Mouse (Mus musculus): ENCODE data around the gene B3gnt6. TPM values are rescaled to one million over a fixed set of nuclear protein-coding genes. Genes with fewer than 3 reads are reported as not detected.
"Not testable (repeated sequence)": the region's sequence is repeated elsewhere in the genome, so short reads cannot be mapped to it uniquely, and the experiment has no call there.

The B3gnt6 gene
- polyA plus RNA-seq, 1 experiment from 2014 or later = not detected

DNA sequence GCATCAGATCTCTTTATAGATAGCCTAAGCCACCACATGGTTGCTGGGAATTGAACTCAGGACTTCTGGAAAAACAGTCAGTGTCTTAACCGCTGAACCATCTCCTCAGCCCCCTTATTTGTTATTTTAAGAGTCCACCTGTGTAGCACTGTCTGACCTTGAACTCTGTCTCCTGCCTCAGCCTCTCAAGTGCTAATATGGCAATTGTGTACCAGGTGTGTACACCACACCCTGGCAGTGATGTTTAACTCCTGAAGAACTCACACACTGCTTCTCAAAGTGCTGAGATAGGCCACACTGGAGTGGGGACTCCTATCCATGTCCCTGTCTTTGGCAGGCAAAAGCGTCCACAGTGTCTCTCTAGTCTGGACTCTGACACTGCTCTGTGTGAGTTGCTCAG, 10.6 kb downstream of the B3gnt6 start:
- no peaks in the 10 kb centered on the region for H3K4me1 ChIP-seq (ENCODE audit: insufficient read depth)
- no peak overlapping the region for H3K4me3 ChIP-seq (ENCODE audit: low read depth, low read length)
- DNase-seq = no peak
- TF ChIP-seq CTCF (IDR thresholded peaks at IDR 0.05; ENCODE audit: low read depth) = no peak
- H3K27ac ChIP-seq (ENCODE audit: low read depth) = no peak overlapping the region
- H3K9me3 ChIP-seq (ENCODE audit: low read depth, low read length) = no peaks in the 10 kb centered on the region
- H3K9ac ChIP-seq = no peak overlapping the region
- WGBS = 69% methylated on average over 2 of the region's 2 CpGs
- no peak overlapping the region for H3K4me2 ChIP-seq
- H3K36me3 ChIP-seq (ENCODE audit: insufficient read depth) = no peaks in the 10 kb centered on the region
- no peak for ATAC-seq (ENCODE audit: insufficient read depth)
- peaks cover 17% of the 10 kb centered on the region for H3K27me3 ChIP-seq (ENCODE audit: insufficient read depth, low read length)

DNA sequence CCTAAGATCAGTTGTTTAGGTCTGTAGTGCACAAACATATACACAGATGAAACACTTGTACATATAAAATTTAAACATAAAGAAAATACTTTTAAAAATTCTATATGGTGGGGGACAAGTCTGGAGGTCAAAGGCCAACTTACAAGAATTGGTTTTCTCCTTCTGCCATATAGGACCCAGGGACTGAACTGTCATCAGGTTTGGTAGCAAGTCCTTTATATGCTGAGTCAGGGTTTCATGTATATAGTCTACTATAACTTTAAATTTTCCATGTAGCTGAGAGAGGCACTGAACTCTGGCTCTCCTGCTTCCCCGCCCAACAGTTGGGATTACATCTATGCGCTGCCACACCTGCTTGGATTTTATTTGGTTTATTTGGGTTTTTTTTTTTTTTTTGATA, 11.0 kb downstream of the B3gnt6 start:
- no peak overlapping the region for H3K9ac ChIP-seq
- H3K27me3 ChIP-seq (ENCODE audit: insufficient read depth, low read length) = peaks cover 12% of the 10 kb centered on the region
- no peak overlapping the region for H3K27ac ChIP-seq (ENCODE audit: low read depth)
- WGBS = 95% methylated on average over 2 of the region's 2 CpGs
- no peaks in the 10 kb centered on the region for H3K9me3 ChIP-seq (ENCODE audit: low read depth, low read length)
- H3K4me1 ChIP-seq (ENCODE audit: insufficient read depth) = no peaks in the 10 kb centered on the region
- H3K4me2 ChIP-seq = no peak overlapping the region
- DNase-seq (no peak), ATAC-seq (ENCODE audit: insufficient read depth) (no peak)
- H3K4me3 ChIP-seq (ENCODE audit: low read depth, low read length) = no peak overlapping the region
- TF ChIP-seq CTCF (IDR thresholded peaks at IDR 0.05; ENCODE audit: low read depth) = no peak
- no peaks in the 10 kb centered on the region for H3K36me3 ChIP-seq (ENCODE audit: insufficient read depth)

DNA sequence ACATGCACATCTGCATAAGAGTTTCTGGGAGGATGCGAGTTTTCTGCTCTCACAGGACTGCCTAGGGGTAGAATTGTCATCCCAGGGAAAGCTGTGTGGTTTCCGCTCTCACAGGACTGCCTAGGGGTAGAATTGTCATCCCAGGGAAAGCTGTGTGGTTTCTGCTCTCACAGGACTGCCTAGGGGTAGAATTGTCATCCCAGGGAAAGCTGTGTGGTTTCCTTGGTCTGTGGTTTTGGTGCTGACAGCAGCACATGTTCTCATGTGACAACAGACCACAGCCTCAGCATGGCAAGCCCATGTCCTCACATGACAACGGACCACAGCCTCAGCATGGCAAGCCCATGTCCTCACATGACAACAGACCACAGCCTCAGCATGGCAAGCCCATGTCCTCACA, 11.9 kb downstream of the B3gnt6 start:
- not testable (repeated sequence) for DNase-seq; H3K27ac ChIP-seq (ENCODE audit: low read depth); H3K4me3 ChIP-seq (ENCODE audit: low read depth, low read length); H3K4me2 ChIP-seq; H3K36me3 ChIP-seq (ENCODE audit: insufficient read depth); H3K4me1 ChIP-seq (ENCODE audit: insufficient read depth); H3K9ac ChIP-seq; H3K27me3 ChIP-seq (ENCODE audit: insufficient read depth, low read length); H3K9me3 ChIP-seq (ENCODE audit: low read depth, low read length); ATAC-seq (ENCODE audit: insufficient read depth)
- 72% methylated on average over 3 of the region's 3 CpGs for WGBS

DNA sequence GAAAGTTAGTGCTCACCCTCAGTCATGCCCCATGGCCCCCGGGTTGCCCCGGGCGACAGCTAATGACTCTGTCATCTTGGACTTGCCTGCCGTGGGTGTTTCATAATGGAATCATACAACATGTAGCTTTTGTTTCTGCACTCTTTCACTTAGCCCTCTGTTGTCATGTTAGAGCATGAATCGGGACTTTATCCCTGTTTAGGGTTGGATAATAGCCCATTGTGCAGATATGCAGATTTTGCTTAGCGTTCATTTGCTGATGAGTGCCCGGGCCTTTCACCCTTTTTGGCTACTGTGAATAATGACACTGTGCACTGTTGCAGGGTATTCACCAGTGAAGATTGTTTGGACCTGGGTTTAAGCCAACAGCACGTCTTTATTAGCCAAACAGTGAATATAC, 12.6 kb downstream of the B3gnt6 start:
- Histone ChIP-seq H3K27ac (ENCODE audit: low read depth) (no peak overlapping the region), H3K36me3 (ENCODE audit: insufficient read depth) (no peaks in the 10 kb centered on the region), H3K4me3 (ENCODE audit: low read depth, low read length) (no peak overlapping the region), H3K9ac (no peak overlapping the region), H3K27me3 (ENCODE audit: insufficient read depth, low read length) (no peaks in the 10 kb centered on the region), H3K4me2 (no peak overlapping the region), H3K9me3 (ENCODE audit: low read depth, low read length) (no peaks in the 10 kb centered on the region), H3K4me1 (ENCODE audit: insufficient read depth) (no peaks in the 10 kb centered on the region)
- TF ChIP-seq CTCF (IDR thresholded peaks at IDR 0.05; ENCODE audit: low read depth) = no peak
- ATAC-seq (ENCODE audit: insufficient read depth) = no peak
- DNase-seq = no peak
- WGBS = 65% methylated on average over 8 of the region's 8 CpGs

GRCm38 (mm10) chr7:98185326-98185725, 14.0 kb downstream of the B3gnt6 start:
- Histone ChIP-seq H3K4me1 (ENCODE audit: insufficient read depth) (no peaks in the 10 kb centered on the region), H3K27me3 (ENCODE audit: insufficient read depth, low read length) (no peaks in the 10 kb centered on the region), H3K9ac (no peak overlapping the region), H3K9me3 (ENCODE audit: low read depth, low read length) (no peaks in the 10 kb centered on the region), H3K27ac (ENCODE audit: low read depth) (no peak overlapping the region), H3K36me3 (ENCODE audit: insufficient read depth) (no peaks in the 10 kb centered on the region), H3K4me2 (no peak overlapping the region), H3K4me3 (ENCODE audit: low read depth, low read length) (no peak overlapping the region)
- TF ChIP-seq CTCF (IDR thresholded peaks at IDR 0.05; ENCODE audit: low read depth) = no peak
- ATAC-seq (ENCODE audit: insufficient read depth) (no peak), DNase-seq (no peak)
- WGBS = 76% methylated on average over 6 of the region's 6 CpGs

- ATAC-seq (ENCODE audit: insufficient read depth) (peak; percentile 33), DNase-seq (no peak)
- no peak for TF ChIP-seq CTCF (IDR thresholded peaks at IDR 0.05; ENCODE audit: low read depth)
- H3K4me2 ChIP-seq = peak overlapping the region; percentile 80
- H3K9ac ChIP-seq = peak overlapping the region; percentile 50
- H3K4me3 ChIP-seq (ENCODE audit: low read depth, low read length) = peak overlapping the region; percentile 76
- no peaks in the 10 kb centered on the region for H3K27me3 ChIP-seq (ENCODE audit: insufficient read depth, low read length)
- H3K9me3 ChIP-seq (ENCODE audit: low read depth, low read length) = no peaks in the 10 kb centered on the region
- H3K27ac ChIP-seq (ENCODE audit: low read depth) = no peak overlapping the region; the same call in 1 of the 2 replicates
- H3K4me1 ChIP-seq (ENCODE audit: insufficient read depth) = 0 out of 2 replicates have a peak, but pooled peaks cover 12% of the 10 kb centered on the region
- WGBS = 82% methylated on average over 5 of the region's 5 CpGs
- no peaks in the 10 kb centered on the region for H3K36me3 ChIP-seq (ENCODE audit: insufficient read depth)
Measured at GRCm38 (mm10) chr7:98178560-98179231, 20.6 kb downstream of the B3gnt6 start.

GRCm38 (mm10) chr7:98177929-98178559, 21.2 kb downstream of the B3gnt6 start, which contains the start of gene Capn5:
TSS of gene Capn5 (minus strand) at chr7:98178274.
- H3K27ac ChIP-seq (ENCODE audit: low read depth) = peak within 1 kb of the TSS; percentile 18; the same call in 1 of the 2 replicates
- H3K4me3 ChIP-seq (ENCODE audit: low read depth, low read length) = peak within 1 kb of the TSS; percentile 76
- DNase-seq = peak; percentile 86
- ATAC-seq (ENCODE audit: insufficient read depth) = peak; percentile 84
- H3K27me3 ChIP-seq (ENCODE audit: insufficient read depth, low read length) = no peaks in the 10 kb centered on the region
- peak within 1 kb of the TSS; percentile 55 for H3K9ac ChIP-seq
- TF ChIP-seq CTCF (IDR thresholded peaks at IDR 0.05; ENCODE audit: low read depth) = peak; percentile 75
- H3K9me3 ChIP-seq (ENCODE audit: low read depth, low read length) = no peaks in the 10 kb centered on the region
- H3K36me3 ChIP-seq (ENCODE audit: insufficient read depth) = no peaks in the 10 kb centered on the region
- H3K4me1 ChIP-seq (ENCODE audit: insufficient read depth) = 0 out of 2 replicates have a peak, but pooled peaks cover 12% of the 10 kb centered on the region
- 2% methylated on average over 40 of the region's 44 CpGs for WGBS
- H3K4me2 ChIP-seq = peak within 1 kb of the TSS; percentile 80
